Mouse (Mus musculus): ENCODE measurements around the gene Cdc42ep3.
A peak's percentile ranks its signal among the peaks of the same experiment; 100 is the strongest.

Cdc42ep3 gene

DNA sequence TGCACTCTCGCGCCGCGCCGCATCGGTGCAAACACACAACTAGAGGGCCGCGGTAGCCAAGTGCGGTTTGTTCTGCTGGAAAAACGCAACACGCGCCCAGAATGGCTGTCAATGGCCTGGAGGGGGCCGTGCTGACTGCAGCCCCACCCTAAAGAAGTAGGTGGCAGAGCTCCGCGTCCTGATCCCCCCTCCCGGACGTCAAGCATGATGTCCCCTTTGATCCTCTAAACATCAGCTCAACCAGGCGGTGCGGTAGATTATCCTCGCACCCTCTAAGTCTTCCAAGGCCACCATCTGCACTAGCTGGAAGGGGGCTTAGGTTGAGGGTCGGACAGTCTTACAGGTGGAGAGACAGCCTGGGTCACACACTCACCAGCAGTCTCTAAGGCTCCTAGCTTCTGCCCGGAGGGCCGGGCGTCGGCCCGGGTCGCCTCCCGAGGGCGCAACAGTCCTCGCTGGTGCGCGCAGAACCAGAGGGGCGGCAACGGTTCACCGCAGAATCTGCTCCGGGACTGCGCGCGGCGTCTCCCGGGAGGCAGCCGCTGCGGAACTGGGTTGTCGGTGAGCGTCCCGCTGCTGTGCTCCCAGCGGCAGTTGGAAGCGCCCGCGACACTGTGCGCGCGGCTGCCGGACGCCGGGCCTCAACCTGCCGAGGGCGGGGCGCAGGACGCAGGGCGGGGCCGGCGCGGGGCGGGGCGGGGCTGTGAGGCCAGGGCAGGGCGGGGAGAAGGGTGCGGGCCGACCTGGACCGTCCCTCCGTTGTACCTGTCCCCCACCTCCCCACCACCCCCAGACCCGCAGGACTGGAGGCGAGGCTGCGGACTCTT lies at the start of gene Cdc42ep3:
TSS of gene Cdc42ep3 (minus strand) at position 648 of the 827 bp plus-strand sequence.
- peak; percentile 87 for DNase-seq

DNA sequence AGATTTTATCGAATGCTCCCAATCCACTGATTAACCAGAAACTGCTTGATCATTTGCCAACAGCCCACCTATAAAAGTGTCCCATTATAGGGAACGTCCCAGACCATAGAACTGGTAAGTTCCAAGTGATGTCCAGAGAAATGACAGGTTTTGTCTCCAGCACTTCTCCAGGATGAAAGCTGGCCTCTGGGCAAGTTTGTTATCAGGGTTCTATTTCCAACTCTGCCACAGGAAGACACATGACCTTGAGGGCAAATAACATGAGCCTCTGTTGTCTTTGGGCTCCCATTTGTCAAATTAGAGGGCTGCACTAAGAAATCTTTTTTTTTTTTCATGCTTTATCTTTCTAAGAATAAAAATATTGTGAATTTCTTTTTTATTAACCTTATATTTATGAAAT lies 45.5 kb upstream of the Cdc42ep3 start:
- DNase-seq: no peak

GRCm38 (mm10) chr17:79398416-79398815 lies 43.5 kb upstream of the Cdc42ep3 start:
- DNase-seq: no peak

DNA sequence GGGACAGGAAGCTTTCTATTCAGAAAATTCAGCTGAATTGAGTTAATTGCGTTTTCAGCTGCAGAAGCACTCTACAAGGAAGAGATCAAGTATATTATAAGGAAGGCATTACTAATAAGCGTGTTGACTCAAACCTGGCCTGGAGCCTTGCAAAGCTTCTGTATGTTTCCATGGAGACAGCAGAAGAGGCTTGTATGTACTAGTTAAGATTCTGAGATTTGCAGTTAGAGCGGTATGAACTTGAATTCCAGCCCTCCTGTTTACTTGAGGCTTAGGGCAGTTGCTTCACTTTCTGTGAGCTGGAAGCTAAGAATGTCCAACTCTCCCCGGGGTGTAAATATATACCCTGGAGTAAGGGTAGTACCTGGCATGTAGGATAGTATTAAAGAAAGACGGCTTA lies 39.9 kb upstream of the Cdc42ep3 start:
- DNase-seq: no peak

- no peak for DNase-seq
These were observed 39.0 kb upstream of the Cdc42ep3 start for GRCm38 (mm10) chr17:79393886-79394285.

- no peak for DNase-seq
These were observed 32.7 kb upstream of the Cdc42ep3 start for GRCm38 (mm10) chr17:79387465-79388066.

DNA sequence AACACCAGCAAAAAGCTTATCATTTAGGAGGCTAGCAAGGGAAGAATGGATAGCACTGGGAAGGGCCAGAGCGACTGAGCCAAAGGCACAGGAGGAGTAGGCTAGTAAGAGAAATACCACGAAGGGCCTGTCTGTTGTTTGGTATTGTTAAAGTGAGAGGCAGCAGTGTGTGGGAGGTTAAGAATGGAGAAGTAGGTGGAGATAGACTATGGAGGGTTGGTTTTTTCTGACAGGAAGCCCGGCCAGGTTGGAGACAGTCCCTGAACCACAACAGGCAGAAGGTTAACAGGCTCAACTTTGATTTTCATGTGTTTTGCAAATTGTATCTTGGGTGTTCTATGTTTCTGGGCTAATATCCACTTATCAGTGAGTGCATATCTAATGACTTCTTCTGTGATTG lies 26.6 kb upstream of the Cdc42ep3 start:
- DNase-seq: no peak

GRCm38 (mm10) chr17:79379191-79379590 lies 24.3 kb upstream of the Cdc42ep3 start:
- DNase-seq: peak; percentile 15

DNA sequence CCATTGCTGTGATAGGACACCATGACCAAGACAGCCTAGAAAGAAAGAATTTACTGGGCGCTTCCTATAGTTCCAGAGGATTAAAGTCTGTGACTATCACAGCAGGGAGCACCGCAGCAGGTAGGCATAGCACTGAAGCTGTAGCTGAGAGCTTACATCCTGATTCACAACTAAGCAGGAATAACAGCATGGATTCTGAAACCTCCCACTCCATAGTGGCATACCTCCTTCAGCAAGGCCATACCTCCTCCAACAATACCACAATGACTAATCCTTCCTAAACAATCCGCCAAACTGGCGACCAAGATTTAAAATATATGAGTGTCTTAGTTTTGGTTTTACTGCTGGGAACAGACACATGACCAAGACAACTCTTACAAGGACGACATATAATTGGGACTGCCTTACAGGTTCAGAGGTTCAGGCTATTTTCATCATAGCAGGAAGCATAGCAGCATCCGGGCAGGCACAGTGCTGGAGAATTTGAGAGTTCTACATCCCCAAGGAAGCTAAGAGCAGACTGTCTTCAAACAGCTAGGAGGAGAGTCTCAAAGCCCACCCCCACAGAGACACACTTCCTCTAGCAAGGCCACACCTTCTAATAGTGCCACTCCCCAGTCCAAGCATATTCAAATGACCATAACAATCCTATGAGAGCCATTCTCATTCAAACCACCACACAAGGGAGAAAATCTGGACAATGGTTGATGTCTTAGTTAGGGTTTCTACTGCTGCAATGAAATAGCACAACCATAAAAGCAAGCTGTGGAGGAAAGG lies 21.7 kb upstream of the Cdc42ep3 start:
- no peak for DNase-seq

DNA sequence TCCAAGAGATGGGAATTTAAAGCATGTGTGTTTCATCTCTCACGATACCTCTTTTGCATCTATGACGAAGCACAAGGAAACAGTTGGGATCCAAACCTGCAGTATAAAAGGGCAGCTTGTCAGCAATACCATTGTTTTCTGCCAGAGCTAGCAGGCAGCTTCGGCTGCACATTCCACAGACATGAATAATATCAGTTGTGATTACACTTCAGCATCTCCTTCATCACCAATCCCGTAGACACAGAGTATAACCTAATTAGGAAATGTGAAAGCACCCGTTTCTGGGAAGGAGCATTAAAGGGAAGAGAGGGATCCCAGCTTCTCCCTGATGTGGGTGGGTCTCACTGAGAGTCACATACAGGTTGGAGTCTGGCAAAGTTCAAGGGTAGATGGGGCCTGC lies 18.1 kb upstream of the Cdc42ep3 start:
- DNase-seq: no peak

- DNase-seq: no peak
These were observed 10.0 kb upstream of the Cdc42ep3 start for GRCm38 (mm10) chr17:79364749-79365450.

DNA sequence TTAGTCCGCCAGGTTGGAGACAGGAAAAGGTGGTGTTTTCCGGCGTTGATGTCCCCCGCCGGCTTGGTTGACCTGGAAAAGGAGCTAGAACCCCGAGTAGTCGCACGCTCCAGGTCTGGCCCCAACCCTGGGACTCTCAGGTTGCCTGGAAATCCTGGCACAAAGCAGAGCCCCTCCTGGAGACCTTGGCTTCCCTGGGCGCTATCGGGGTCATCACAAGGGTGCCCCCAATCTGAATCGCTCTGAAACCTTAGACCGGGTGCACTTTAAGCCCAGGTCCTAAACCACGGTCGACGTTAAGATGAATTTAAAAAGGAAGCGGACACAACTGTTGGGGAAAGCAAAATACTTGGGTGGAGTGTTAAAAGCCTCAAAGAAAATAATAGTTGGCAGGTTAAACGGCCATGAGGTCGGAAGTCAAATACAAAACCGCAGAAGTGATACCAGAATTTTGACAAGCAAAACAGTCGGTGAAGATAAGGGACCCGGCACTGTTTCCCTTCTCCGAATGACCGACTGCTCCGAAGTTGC lies 1.2 kb upstream of the Cdc42ep3 start:
- no peak for DNase-seq

- peak; percentile 75 for DNase-seq
These were observed 540 bp upstream of the Cdc42ep3 start for GRCm38 (mm10) chr17:79355271-79355991.

DNA sequence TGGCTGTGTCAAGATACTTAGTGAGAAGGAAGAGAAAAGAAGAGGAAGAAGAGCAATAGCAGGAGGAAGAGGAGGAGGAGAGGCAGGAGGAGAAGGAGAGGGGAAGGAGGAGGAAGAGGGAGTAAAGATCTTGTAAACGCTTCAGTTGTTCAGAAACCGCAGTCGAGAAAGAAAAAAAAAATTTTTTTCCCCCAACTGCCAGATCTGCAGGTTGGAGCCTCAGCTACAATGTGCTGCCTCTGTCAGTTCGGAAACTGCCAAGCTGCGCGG lies 782 bp downstream of the Cdc42ep3 start:
- DNase-seq: no peak

GRCm38 (mm10) chr17:79353446-79354173 lies 1.3 kb downstream of the Cdc42ep3 start:
- DNase-seq: no peak

DNA sequence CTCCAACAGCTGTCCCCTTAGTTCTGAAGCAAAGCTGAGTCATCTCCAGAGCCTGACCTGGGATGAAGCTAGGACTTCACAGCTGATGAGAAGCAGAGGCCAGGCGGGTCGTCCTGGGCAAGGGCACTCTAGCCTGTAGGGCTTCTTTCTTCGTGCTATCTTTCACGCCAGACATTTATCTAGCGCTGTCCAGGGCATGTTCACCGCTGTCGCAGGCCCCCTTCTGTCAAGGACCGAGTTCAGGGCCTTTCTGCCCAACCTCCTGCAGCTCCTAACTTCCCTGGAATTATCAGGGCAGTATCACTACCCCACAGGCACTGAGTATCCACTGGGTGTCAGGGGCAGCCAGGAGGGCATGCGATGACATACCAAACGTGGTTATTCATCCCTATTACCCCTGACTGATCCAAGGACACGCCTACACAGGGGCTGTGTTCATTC lies 4.1 kb downstream of the Cdc42ep3 start:
- DNase-seq: no peak

GRCm38 (mm10) chr17:79349371-79349770 lies 5.5 kb downstream of the Cdc42ep3 start:
- no peak for DNase-seq

- no peak for DNase-seq
These were observed 6.8 kb downstream of the Cdc42ep3 start for GRCm38 (mm10) chr17:79347920-79348589.

DNA sequence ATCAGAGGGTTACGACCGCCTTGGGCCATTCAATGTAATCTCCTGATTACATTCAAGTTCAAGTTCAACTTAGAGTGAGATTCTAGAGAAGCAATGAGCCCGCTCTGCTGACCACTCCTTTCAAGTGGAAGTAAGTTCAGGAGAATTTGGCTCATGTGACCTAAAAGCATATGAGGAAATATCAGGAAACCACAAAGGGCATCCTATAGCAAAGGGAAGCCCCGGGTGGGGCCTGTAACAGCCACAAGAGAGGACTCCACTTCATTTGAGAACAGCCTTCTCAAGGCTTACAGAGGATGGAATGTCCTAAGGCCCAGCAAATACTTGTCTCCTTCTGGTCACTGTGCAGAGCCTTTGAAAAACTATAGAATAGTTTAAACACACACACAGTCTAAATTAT lies 7.6 kb downstream of the Cdc42ep3 start:
- no peak for DNase-seq

GRCm38 (mm10) chr17:79345001-79345709 lies 9.7 kb downstream of the Cdc42ep3 start:
- no peak for DNase-seq

Data from kidney, adult 18-20 months (tissue).